Mouse (Mus musculus) forebrain, embryonic 14.5 days (tissue): ENCODE data around the gene Mfsd2a. TPM values are rescaled to one million over a fixed set of nuclear protein-coding genes. Genes with fewer than 3 reads are reported as not detected.

ENCODE experiments used
- ATAC-seq: fragments of 200-750 bp; cut with Nextera tagmentation; 2 replicates; pipeline ENCODE4 v1.8.0; 2017; ENCODE audit warnings: mild to moderate bottlenecking, moderate library complexity
- DNase-seq: peaks from one replicate; pipeline ENCODE4 v3.0.0-alpha.2; 2015; ENCODE audit warnings: low spot score
- H3K27ac ChIP-seq: fragments of 300-500 bp; sonication (generic); 2 replicates; pipeline ENCODE4 v1.5.1; 2014; ENCODE audit warnings: low read depth, mild to moderate bottlenecking, control low read depth, low read length, moderate library complexity
- H3K27me3 ChIP-seq: fragments of 300-500 bp; sonication (generic); replicated peaks from 2 replicates; pipeline ENCODE4 v1.6.1; 2014; ENCODE audit warnings: low read length, control low read depth, mixed read lengths; ENCODE audit not compliant: control insufficient read depth, insufficient read depth
- H3K36me3 ChIP-seq: fragments of 300-500 bp; sonication (generic); 2 replicates; pipeline ENCODE4 v1.6.1; 2014; ENCODE audit warnings: low read length, control low read depth; ENCODE audit not compliant: control insufficient read depth, insufficient read depth
- H3K4me1 ChIP-seq: fragments of 300-500 bp; sonication (generic); 2 replicates; pipeline ENCODE4 v1.6.1; 2014; ENCODE audit warnings: antibody characterized with exemption, low read length, control low read depth; ENCODE audit not compliant: control insufficient read depth, insufficient read depth
- H3K4me2 ChIP-seq: fragments of 300-500 bp; sonication (generic); 2 replicates; pipeline ENCODE4 v1.6.1; 2014; ENCODE audit warnings: mild to moderate bottlenecking, control low read depth, low read length
- H3K4me3 ChIP-seq: fragments of 300-500 bp; sonication (generic); 2 replicates; pipeline ENCODE4 v1.5.1; 2014; ENCODE audit warnings: low read depth, low read length, control low read depth
- H3K9ac ChIP-seq: fragments of 300-500 bp; sonication (generic); 2 replicates; pipeline ENCODE4 v1.6.1; 2014; ENCODE audit warnings: mild to moderate bottlenecking, low read length, control low read depth, moderate library complexity
- H3K9me3 ChIP-seq: fragments of 300-500 bp; sonication (generic); replicated peaks from 2 replicates; pipeline ENCODE4 v1.6.1; 2016; ENCODE audit warnings: low read length, control low read depth, mixed read lengths; ENCODE audit not compliant: control insufficient read depth
- WGBS: fragments of 180-500 bp; shearing (Covaris S2); extraction: QIAGEN DNeasy Blood & Tissue Kit; methylation state at CpG from one replicate; pipeline ENCODE4 v1.1.7; 2014; 5-methylcytosine and 5-hydroxymethylcytosine counted together
- polyA plus RNA-seq: library from polyadenylated mRNA; unstranded; fragments of >200 nt; fragmentation: Nextera tagmentation; extraction: Ambion mirVana; gene quantifications from 2 replicates; pipeline ENCODE4 v1.2.1, GENCODE M21; 2014

The Mfsd2a gene
- polyA plus RNA-seq, 1 experiment from 2014 or later: 31.3 TPM

DNA sequence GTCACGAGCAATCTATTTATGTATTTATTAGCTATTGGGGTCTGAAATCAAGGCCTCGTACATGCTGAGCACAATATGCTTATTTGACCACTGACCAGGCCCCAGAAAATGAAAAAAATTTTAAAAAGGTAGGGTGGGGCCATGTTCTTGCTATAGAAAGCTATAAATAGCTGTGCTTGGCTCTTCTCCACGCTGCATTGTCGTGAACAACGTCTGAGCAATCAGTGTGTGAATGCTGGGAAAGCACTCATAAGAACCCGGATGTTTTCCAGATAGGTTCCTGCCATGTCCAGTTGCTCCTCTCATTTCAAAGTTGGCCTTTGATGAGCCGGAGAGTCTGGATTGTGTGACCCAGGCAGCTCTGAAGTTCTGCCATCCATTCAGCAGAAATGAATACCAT lies 46.8 kb downstream of the Mfsd2a start:
- H3K27ac ChIP-seq: no peak overlapping the region
- no peak overlapping the region for H3K9ac ChIP-seq
- no peak overlapping the region for H3K4me2 ChIP-seq
- no peak for ATAC-seq
- DNase-seq: no peak
- 0 out of 2 replicates have a peak, but pooled peaks cover 3% of the 10 kb centered on the region for H3K4me1 ChIP-seq
- H3K4me3 ChIP-seq: no peak overlapping the region
- H3K9me3 ChIP-seq: no peaks in the 10 kb centered on the region
- 75% methylated on average over 7 of the region's 7 CpGs for WGBS
- H3K27me3 ChIP-seq: no peaks in the 10 kb centered on the region
- H3K36me3 ChIP-seq: no peaks in the 10 kb centered on the region

DNA sequence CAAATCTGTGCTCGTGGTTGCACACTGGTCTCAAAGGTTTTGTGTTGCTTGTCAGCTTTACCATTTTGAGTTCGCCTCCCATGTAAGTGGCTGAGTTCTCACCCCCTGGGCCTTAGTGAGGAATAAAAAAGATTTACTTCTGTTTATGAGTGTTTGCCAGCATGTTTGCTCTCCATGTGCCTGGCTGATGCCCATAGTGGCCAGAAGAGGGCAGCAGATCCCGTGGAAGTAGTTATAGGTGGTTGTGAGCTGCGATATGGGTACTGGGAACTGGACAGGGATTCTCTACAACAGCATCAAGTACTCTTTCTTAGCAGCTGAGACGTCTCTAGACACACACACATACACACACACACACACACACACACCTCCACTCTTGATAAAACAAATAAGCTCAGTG lies 48.4 kb downstream of the Mfsd2a start:
- no peak for DNase-seq
- H3K27me3 ChIP-seq: no peaks in the 10 kb centered on the region
- WGBS: 82% methylated on average over 5 of the region's 5 CpGs

DNA sequence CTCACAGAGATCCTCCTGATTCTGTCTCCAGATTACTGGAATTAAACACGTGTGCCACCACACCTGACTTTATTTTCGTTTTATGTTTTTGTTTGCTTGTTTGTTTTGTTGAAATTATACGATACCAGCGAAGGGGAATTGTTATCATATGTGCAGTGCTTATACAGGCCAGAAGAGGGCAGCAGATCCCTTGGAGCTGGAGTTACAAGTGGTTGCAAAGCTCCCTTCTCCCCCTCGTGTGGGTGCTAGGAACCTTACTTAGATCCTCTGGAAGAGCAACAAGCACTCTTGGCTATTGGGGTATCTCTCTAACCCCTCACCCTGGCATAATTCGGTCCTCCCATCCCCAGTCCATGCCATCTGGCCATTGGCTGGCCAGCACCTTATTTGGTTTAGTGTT lies 50.4 kb downstream of the Mfsd2a start:
- no peak overlapping the region for H3K9ac ChIP-seq
- no peak overlapping the region for H3K4me3 ChIP-seq
- H3K27me3 ChIP-seq: no peaks in the 10 kb centered on the region
- 52% methylated on average over 6 of the region's 6 CpGs for WGBS
- no peak for ATAC-seq
- H3K4me1 ChIP-seq: 0 out of 2 replicates have a peak, but pooled peaks cover 3% of the 10 kb centered on the region
- no peak for DNase-seq
- no peaks in the 10 kb centered on the region for H3K36me3 ChIP-seq
- H3K4me2 ChIP-seq: no peak overlapping the region
- no peak overlapping the region for H3K27ac ChIP-seq
- no peaks in the 10 kb centered on the region for H3K9me3 ChIP-seq

More for the DNA sequence above, 48.4 kb downstream of the Mfsd2a start:
- Histone ChIP-seq H3K9ac (no peak overlapping the region), H3K4me3 (no peak overlapping the region), H3K27ac (no peak overlapping the region), H3K9me3 (no peaks in the 10 kb centered on the region), H3K4me2 (no peak overlapping the region), H3K4me1 (0 out of 2 replicates have a peak, but pooled peaks cover 3% of the 10 kb centered on the region), H3K36me3 (no peaks in the 10 kb centered on the region)
- ATAC-seq: no peak

DNA sequence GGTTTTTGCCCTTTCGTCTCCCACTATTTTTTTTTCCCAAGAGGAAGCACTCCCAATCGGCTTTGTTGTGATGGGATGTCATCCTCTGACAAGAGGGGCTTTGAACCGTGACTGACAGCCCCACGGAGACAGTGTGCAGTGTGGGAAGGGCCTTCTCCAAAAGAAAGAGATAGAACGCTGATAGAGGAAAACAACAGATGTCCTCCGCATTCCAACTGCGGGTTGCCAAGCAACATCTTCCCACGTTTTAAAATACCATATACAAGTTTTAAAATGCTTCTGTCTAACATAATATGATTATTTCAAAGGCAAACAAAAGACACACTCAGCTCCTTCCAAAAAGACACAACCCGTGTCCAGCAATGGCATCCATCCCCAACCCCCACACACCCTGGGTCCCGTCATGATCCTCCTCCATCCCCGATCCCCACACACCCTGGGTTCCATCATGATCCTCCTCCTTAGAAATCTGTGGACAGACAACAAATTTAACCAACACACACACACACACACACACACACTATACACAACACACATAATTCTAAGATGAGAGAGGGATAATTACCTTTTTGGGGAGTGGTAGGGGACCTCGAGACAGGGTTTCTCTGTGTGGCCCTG lies 51.3 kb downstream of the Mfsd2a start:
- 0 out of 2 replicates have a peak, but pooled peaks cover 3% of the 10 kb centered on the region for H3K4me1 ChIP-seq
- H3K9me3 ChIP-seq: no peaks in the 10 kb centered on the region
- ATAC-seq: peak; percentile 89; the same call in 1 of the 2 replicates
- DNase-seq: peak; percentile 66
- peak overlapping the region; percentile 29; the same call in 1 of the 2 replicates for H3K9ac ChIP-seq
- H3K27ac ChIP-seq: peak overlapping the region; percentile 55
- H3K27me3 ChIP-seq: no peaks in the 10 kb centered on the region
- H3K4me3 ChIP-seq: no peak overlapping the region
- WGBS: 33% methylated on average over 12 of the region's 12 CpGs
- H3K4me2 ChIP-seq: peak overlapping the region; percentile 30
- no peaks in the 10 kb centered on the region for H3K36me3 ChIP-seq

DNA sequence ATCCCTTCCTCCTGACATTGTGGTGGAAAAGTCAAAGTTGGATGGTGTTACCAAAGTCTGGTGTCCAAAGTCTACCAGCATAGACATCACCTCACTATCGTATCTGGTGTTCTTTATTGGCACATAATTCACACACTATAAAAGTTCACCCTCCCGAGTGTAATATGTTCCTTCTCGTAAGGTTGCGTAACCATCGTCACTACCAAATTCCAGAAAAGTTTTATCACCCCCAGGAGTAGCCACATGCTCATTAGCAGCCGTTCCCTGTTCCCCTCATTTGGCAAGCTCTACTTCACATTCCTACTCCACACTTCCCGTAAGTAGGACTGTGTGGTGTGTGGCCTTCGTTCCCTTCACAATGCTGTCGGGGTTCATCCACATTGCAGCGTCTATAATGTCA lies 55.6 kb downstream of the Mfsd2a start:
- 0 out of 2 replicates have a peak, but pooled peaks cover 3% of the 10 kb centered on the region for H3K4me1 ChIP-seq
- no peaks in the 10 kb centered on the region for H3K36me3 ChIP-seq
- DNase-seq (no peak), ATAC-seq (no peak)
- 85% methylated on average over 10 of the region's 10 CpGs for WGBS
- H3K27ac ChIP-seq: no peak overlapping the region
- H3K9me3 ChIP-seq: no peaks in the 10 kb centered on the region
- H3K9ac ChIP-seq: no peak overlapping the region
- H3K4me3 ChIP-seq: no peak overlapping the region
- no peaks in the 10 kb centered on the region for H3K27me3 ChIP-seq
- no peak overlapping the region for H3K4me2 ChIP-seq

DNA sequence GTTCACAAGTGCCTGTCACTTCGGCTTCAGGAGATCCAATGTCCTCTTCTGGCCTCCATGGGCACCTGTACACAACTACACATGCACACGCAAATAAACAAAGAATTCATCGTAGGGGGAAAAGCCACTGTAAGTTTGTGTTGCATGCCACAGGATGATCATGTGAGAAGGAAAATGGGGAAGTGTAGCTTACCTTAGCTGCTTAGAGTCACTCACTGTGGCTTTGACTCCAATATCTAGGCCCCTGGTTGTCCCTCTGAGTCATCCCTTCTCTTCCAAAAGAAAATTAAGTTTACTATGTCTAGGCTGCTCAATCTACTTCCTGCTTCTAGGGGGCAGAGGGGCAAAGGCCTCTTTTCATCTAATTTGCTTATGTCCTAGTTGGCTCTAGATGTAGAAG lies 57.3 kb downstream of the Mfsd2a start:
- Histone ChIP-seq H3K4me2 (no peak overlapping the region), H3K4me3 (no peak overlapping the region), H3K9ac (no peak overlapping the region), H3K4me1 (no peaks in the 10 kb centered on the region), H3K36me3 (no peaks in the 10 kb centered on the region), H3K9me3 (no peaks in the 10 kb centered on the region), H3K27ac (no peak overlapping the region), H3K27me3 (no peaks in the 10 kb centered on the region)
- WGBS: 97% methylated on average over 3 of the region's 3 CpGs
- DNase-seq (no peak), ATAC-seq (no peak)

DNA sequence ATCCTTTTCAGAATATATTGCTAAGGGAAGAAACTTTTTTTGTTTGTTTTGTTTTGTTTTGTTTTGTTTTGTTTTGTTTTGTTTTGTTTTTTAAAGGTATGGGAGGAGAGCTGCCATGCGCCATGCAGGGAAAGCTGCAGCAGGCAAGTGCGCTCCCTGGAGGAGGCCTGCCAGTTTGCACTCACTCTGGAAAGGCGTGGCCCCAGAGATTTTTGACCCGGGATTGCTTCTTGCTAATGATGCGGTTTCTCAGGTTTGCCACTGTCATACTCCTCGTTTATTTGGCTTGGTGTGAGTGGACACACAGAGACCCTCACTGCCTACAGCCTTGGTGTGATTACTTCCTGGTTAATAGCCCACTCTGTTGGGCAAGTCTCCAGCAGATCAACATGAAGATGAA lies 58.8 kb downstream of the Mfsd2a start:
- H3K4me3 ChIP-seq: no peak overlapping the region
- no peaks in the 10 kb centered on the region for H3K9me3 ChIP-seq
- H3K27me3 ChIP-seq: no peaks in the 10 kb centered on the region
- H3K4me2 ChIP-seq: no peak overlapping the region
- no peak overlapping the region for H3K9ac ChIP-seq
- H3K27ac ChIP-seq: no peak overlapping the region
- no peaks in the 10 kb centered on the region for H3K4me1 ChIP-seq
- H3K36me3 ChIP-seq: no peaks in the 10 kb centered on the region
- ATAC-seq: no peak
- no peak for DNase-seq
- 28% methylated on average over 6 of the region's 6 CpGs for WGBS

DNA sequence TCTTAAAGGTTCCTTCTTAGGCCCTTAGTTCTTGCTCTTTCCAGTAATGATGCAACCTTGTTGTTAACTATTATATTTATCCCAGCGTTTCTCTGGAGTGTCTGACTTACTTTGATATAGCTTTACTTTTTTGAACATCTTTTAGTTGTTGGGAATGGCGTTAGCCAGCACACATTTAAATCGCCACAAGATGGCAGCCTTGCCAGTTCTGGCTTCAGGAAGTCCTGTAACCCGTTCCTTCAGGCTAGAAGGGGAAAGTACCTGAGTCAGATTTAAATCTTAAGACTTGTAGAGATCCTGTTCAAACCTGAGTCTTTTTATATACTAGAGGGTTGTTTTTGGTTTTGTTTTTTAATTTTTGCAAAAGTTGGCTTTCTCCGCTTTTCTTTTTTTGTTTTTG lies 62.7 kb downstream of the Mfsd2a start:
- Histone ChIP-seq H3K27me3 (no peaks in the 10 kb centered on the region), H3K4me1 (no peaks in the 10 kb centered on the region), H3K9me3 (no peaks in the 10 kb centered on the region), H3K9ac (no peak overlapping the region), H3K36me3 (no peaks in the 10 kb centered on the region), H3K4me3 (no peak overlapping the region), H3K27ac (no peak overlapping the region), H3K4me2 (no peak overlapping the region)
- DNase-seq: peak; percentile 88
- ATAC-seq: peak; percentile 54; the same call in 1 of the 2 replicates
- 17% methylated on average over 5 of the region's 5 CpGs for WGBS

DNA sequence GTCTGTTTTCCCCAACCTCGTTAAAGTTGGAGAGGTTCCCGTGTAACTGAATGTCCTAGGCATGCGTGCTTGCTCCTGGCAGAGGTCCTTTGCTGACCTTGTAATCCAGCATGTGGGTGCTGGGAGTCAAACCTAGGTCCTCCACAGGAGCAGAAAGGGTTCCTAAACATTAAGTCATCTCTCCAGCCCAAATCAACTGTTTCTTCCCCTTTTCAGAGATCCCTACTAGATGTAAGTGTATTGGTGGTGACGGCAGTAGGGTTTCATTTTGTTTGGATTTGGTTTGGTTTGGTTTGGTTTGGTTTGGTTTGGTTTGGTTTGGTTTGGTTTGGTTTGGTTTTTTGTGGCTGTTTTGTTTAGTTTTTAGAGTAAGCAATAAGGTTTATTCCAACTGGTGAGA lies 63.2 kb downstream of the Mfsd2a start:
- no peak overlapping the region for H3K27ac ChIP-seq
- WGBS: 82% methylated on average over 4 of the region's 4 CpGs
- H3K27me3 ChIP-seq: no peaks in the 10 kb centered on the region
- no peaks in the 10 kb centered on the region for H3K36me3 ChIP-seq
- DNase-seq (no peak), ATAC-seq (no peak)
- no peak overlapping the region for H3K4me3 ChIP-seq
- no peak overlapping the region for H3K4me2 ChIP-seq
- no peaks in the 10 kb centered on the region for H3K4me1 ChIP-seq
- H3K9me3 ChIP-seq: no peaks in the 10 kb centered on the region
- H3K9ac ChIP-seq: no peak overlapping the region
